Mouse (Mus musculus): ENCODE data around the gene Pacs2.

Pacs2 gene

DNA sequence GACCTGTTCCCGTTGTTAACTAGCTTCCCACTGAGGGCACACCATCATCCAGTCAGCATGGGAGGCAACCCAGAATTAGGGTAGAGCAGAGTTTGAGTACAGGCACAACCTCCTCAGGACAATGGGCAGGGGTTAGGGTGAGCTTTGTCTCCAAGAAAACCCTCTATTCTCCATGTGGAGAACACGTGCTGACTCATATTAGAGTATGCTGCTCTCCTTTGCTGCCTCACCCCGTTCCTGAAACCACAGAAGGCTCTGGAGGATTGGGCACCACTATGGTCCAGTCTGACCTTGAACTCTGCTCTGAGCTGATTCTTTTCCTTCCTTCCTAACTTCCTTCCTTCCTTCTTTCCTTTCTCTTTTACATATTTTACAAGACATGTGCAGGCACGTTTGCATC, 24.1 kb downstream of the Pacs2 start:
- no peak for DNase-seq (ENCODE audit: low read depth in 1 of 2, low spot score in 2 of 2)

DNA sequence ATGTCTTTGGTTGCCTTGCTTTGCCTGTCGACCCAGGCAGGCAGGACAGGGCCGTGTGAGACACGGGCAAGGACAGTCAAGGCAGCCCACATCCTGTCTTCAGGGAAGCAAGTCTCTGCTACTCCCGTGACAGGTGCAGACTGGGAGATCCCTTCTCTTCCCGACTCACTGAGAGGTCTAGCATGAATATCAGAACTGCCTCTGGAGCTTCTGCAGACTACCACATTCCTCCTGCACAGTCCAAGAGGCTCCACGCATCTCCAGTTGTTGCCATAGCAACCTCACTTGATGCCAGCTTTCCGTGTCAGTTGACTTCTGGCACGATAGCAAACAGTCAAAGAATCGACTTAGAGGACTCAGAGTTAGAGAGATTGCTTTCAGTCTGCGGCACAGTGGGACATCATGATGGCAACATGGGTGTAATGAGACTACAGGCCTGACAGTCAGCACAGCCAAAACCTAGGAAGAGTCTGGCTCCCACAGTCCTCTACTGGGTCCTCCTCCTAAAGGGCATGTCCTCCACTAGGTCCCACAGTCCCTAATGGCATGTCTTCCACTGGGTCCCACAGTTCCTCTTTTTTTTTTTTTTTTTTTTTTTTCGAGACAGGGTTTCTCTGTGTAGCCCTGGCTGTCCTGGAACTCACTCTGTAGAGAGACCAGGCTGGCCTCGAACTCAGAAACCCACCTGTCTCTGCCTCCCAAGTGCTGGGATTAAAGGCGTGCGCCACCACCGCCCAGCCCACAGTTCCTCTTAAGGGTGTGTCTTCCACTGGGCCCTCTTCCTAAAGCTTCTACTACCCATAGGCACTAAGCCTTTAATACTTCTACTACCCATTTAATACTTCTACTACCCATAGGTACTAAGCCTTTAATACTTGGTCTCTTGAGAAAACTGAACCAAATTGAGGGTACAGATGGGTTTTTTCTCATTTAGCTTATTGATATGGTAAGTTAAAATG, 27.5 kb downstream of the Pacs2 start:
- DNase-seq (ENCODE audit: low read depth in 1 of 2, low spot score in 2 of 2) = no peak

DNA sequence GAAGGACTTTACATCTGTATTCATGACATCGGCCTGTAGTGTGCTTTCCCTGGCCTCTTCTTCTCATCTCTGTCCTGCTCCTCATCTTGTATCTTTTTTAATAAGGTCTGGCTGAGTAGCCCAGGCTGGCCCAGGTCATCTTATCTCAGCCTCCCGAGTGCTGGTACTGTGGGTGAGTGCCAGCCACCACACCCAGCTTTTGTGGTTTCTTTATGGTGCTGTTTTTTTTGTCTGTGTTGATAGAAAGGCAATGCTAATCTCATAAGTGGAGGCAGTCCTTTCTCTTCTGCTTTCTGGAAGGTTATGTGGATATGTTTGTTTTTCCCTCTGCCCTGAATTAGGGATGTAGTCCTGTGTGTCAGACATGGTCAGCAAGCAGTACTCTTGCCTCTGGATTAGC, 28.2 kb downstream of the Pacs2 start:
- no peak for DNase-seq (ENCODE audit: low read depth in 1 of 2, low spot score in 2 of 2)

DNA sequence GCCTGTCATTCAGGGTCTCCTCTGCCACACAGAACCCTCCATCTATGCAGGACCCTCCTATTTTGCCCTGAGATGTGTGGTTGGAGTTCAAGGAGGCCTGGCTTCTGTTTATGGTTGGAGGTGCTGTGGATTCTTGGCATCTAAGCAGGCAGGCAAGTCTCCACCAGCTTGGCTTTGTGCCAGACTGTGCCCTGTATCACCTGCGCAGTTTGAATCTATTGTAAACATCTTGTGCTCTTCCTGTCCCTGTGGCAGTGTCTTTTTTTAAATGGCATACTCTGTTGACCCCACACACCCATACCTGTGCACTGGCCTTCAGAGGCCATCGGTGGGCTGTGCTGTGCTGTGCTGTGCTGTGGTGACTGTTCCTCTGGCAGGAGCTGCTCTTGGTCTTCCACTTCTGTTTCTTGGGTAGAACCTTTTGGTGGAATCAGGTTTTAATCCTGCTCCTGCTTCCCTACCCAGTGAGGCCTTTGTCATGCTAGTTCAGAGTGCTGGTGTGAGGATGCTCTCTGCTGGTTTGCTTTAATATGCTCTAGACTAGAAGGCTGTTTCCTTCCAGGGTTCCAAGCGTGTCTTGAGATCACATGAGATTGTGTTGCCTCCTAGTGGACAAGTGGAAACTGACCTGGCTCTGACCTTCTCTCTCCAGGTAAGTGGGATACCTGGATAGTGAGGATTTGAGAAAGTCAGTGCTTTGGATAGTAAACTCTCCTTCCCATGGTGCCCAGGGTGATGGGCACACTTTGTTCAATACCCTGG, 30.8 kb downstream of the Pacs2 start:
- no peak for DNase-seq (ENCODE audit: low read depth in 1 of 2, low spot score in 2 of 2)

DNA sequence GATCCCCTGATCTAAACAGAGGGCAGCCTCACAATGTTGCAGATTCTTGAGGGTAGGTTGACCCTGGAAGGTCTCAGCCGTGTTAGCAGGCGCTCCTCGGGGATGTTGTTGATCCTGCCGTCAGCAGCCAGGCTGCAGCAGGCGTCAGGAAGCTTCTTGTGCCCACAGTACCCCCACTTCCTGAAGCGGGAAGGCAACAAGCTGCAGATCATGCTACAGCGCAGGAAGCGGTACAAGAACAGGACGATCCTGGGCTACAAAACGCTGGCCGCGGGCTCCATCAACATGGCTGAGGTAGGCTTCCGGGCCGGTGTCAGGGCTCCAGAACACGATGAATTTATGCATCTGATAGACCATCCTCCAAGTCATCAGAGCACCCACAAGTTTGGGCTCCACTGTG, 32.6 kb downstream of the Pacs2 start:
- DNase-seq (ENCODE audit: low read depth in 1 of 2, low spot score in 2 of 2) = no peak

DNA sequence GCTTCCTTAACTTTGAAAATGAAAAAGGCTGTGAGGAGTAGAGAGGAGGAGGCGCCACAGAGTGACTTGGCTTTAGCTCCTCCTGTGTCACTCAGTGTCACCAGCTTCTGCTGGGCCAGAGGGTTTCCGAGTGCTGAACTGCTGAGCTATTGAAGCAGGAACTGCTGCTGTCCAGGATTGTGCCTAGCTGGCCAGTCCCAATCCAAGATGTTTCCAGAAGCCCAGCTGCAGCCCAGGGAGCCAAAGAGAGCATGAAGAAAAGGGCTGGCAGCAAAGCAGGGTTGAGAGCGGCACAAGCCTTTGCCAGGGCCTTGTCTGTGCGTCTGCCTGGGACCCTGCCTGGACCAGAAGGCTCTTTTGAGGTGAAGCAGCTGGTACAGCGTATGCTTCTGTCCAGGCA, 33.8 kb downstream of the Pacs2 start:
- no peak for DNase-seq (ENCODE audit: low read depth in 1 of 2, low spot score in 2 of 2)

DNA sequence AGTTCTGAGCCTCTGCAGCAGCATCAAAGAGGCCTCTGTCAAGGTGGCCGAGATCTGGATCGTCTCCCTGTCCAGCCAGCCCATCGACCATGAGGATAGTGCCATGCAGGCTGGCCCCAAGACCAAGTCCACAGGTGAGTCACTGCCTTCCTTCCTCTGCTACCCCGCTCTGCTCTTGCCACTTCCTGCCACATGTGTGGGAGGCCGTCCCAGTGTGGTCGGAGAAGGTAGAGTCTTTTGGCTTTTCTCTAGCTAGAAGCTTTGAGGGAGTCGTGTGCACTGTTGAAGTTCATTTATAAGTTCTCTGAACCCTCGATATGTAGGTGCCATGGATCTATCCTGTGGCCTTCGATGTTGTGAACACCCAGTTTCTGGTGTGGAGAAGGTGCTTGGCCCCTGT, 35.5 kb downstream of the Pacs2 start:
- DNase-seq (ENCODE audit: low read depth in 1 of 2, low spot score in 2 of 2) = no peak

DNA sequence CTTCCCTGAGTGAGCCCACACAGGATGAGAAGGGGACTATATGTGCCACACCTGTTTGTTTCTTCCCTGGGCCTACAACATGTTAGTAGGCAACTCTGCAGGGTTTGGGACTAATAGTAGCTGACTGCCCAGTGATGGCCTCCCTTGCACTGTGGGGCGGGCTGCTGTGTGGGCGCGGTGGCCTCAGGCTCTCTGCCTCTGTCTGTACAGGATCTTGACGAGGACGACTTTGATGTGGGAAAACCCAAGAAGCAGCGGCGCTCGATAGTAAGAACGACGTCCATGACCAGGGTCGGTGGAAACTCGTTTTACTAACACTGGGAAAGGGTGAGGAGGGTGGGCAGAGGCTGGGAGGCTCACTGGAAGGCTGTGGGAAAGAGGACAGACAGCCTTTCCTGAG, 36.4 kb downstream of the Pacs2 start:
- no peak for DNase-seq (ENCODE audit: low read depth in 1 of 2, low spot score in 2 of 2)

DNA sequence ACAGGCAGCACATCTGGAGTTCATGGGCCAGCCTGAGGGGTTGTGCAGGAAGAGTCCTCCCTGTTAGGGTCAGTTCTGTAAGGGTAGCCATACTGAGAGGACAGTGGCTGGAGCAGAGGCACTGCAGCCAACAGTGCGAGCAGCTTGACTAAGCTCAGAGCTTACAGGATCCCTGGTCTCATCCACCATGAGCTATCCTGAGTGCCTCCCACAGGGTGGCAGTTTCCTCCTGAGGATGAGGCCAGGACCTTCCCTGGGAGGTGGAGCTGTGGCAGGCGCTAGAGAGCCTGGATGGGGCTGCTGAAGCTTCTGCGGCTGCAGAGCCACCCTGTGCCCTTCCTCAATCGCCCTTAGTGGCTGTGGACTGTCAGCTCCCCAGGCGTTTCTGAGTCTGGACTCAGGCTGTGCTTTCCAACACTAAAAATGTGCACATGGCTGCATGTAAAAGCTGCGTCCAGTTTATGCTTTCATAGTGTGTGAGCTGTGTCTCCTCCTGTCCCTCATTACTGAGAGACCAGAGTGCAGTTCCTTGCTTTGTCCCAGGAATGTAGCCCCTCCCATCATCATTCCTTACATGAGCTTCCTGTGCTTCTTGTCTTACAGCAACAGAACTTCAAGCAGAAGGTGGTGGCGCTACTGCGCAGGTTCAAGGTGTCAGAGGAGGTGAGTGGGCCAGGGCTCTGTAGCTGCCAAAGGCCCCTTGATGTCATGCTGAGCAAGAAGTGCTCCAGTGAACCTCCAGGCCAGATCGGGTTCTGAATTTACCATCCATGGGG, 37.5 kb downstream of the Pacs2 start:
- DNase-seq (ENCODE audit: low read depth in 1 of 2, low spot score in 2 of 2) = no peak

DNA sequence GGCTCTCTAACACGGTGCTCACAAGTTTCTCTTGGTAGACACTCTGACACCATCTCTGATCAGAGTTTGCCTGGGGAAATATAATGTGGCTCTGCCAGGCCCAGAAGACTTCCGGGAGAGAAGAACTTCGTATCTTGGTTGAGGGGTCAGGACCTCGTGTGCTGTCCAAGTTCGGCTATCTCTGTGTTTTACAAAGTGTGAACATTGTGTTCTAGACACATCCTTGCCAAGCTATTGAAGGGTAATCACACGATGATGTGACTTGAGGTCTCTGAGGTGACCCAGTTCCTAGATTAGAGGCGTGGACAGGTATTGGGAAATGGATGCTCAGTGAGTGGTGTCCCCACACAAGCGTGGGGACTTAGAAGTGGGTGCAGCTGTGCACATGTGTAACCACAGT, 41.8 kb downstream of the Pacs2 start:
- DNase-seq (ENCODE audit: low read depth in 1 of 2, low spot score in 2 of 2) = no peak

DNA sequence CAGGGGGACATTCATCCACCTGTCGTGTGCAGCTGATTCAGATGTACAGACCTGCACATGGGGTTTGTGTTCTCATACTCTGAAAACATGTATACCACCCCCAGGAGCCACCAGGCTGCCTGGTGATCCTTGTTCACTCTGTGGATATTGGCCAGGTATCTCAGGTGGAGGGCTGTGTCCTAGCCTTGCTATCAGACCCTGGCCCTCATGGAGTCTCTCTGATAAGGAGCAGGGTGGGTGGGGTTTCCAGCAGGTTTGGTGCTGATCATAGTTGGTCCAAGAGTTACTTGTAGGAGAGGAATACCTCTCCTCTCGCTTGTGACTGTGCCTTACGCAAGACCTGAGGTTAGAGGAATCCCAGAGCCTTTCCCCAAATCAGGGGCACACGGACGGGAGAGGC, 45.9 kb downstream of the Pacs2 start:
- no peak for DNase-seq (ENCODE audit: low read depth in 1 of 2, low spot score in 2 of 2)

DNA sequence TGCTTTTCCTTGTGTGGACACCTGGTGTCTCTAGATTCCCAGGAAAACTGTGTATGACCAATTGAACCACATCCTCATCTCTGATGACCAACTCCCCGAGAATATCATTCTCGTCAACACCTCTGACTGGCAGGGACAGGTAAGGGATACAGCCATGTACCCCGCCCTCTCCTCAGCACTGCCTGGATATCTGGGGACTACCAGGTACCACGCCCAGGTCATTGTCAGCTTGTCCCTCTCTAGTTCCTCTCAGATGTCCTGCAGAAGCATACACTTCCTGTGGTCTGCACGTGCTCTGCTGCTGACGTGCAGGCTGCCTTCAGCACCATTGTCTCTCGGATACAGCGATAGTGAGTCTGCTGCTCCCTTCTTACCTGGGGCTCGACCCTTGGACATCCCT, 47.3 kb downstream of the Pacs2 start:
- DNase-seq (ENCODE audit: low read depth in 1 of 2, low spot score in 2 of 2) = no peak

DNA sequence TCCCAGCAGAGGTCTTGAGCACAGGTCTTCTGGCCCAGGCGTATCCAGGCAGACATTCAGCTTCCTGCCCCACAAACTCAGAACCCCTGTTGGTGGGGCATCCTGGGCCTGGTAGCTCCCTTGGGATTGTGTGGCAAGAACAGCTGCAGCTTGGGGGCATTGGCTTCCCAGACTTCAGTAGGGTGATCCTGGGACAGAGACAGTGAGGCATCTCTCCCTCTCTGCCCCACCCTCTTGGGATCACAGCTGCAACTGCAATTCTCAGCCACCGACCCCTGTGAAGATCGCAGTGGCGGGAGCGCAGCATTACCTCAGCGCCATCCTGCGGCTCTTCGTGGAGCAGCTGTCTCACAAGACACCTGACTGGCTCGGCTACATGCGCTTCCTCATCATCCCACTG, 47.9 kb downstream of the Pacs2 start:
- no peak for DNase-seq (ENCODE audit: low read depth in 1 of 2, low spot score in 2 of 2)

DNA sequence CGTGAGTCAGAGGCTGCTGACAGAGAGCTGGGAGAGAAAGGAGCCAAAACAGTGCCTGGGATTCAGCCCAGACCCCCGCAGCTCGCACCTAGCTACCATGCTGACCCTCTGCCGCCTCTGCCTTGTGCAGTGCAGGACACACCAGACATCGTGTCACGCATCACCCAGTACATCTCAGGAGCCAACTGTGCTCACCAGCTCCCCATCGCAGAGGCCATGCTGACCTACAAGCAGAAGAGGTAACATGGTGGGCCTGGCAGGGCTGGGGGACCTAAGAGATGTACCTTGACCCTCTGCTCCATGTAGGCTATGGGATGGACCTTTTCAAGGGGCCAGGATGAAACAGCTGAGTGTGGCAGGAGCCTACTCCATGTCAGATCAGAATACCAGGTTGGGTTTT, 49.4 kb downstream of the Pacs2 start:
- no peak for DNase-seq (ENCODE audit: low read depth in 1 of 2, low spot score in 2 of 2)

DNA sequence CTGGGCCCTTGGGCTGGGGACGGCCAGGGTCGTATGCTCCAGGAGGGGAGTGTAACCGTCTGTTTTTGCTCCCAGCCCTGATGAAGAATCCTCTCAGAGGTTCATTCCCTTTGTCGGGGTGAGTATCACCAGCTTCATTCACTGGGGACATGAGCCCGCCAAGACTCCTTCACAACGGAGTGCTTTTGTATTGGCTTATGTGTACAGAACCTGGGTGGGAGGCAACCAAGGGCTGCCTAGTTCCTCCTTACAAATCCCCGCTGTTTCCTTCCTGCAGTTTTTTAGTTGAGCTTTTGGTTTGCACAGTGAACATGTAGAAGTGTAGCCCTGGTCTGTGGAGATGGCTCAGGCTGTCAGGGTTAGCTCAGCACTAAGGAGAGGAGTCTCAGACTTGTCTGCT, 53.7 kb downstream of the Pacs2 start:
- no peak for DNase-seq (ENCODE audit: low read depth in 1 of 2, low spot score in 2 of 2)

DNA sequence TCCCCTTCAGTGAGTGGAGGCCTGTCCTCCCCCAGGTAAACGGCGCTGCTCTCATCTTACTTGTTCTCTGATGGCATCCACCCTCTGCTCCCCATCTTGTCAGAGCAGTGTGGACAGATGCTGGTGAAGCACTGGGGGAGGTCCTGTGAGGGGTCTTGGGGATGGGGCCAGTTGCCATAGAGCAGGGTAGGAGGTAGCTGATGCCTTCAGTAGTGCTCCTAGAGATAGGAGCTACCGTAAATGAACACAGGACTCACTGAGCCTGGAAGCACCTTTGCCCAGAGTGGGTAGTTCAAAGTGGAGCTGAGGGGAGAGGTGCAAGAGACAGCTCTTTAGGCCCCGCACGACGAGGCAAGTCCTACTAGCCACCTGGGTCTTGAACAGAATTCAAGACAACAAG, 55.1 kb downstream of the Pacs2 start:
- DNase-seq (ENCODE audit: low read depth in 1 of 2, low spot score in 2 of 2) = no peak

DNA sequence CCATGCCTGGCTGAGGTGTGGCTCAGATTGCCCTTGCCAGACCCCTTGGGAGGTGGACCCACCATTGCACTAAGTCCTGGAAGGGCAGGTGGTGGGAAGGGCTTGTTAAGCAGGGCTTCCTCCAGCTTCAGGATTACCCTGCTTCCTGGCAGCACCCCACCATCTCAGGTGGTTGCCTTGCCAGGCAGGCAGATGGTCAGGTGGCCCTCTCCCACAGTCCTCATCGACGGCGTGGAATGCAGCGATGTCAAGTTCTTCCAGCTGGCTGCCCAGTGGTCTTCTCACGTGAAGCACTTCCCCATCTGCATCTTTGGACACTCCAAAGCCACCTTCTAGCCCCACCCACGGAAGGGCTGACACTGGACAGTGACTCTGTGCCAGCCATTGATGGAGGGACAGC, 57.0 kb downstream of the Pacs2 start:
- DNase-seq (ENCODE audit: low read depth in 1 of 2, low spot score in 2 of 2) = no peak

DNA sequence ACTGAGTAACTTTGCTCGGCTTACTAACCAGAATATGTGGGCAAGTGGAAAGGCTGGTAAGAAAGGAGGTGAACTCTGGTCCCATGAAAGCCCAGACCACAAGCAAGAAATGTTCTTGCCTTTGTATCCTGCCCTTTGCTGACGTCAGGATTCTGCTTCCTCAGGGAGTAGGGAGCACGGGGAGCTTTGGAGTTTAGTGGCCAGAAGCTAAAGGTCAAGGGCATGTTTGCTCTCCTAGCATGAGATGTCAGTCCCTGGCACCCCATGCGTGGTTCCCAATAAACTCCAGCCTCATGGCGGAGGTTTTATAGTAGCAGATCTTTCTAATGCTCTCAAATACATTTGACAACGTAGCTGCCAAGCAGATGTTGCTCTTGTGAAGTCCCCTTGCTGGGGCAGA, 57.5 kb downstream of the Pacs2 start:
- DNase-seq (ENCODE audit: low read depth in 1 of 2, low spot score in 2 of 2) = no peak

DNA sequence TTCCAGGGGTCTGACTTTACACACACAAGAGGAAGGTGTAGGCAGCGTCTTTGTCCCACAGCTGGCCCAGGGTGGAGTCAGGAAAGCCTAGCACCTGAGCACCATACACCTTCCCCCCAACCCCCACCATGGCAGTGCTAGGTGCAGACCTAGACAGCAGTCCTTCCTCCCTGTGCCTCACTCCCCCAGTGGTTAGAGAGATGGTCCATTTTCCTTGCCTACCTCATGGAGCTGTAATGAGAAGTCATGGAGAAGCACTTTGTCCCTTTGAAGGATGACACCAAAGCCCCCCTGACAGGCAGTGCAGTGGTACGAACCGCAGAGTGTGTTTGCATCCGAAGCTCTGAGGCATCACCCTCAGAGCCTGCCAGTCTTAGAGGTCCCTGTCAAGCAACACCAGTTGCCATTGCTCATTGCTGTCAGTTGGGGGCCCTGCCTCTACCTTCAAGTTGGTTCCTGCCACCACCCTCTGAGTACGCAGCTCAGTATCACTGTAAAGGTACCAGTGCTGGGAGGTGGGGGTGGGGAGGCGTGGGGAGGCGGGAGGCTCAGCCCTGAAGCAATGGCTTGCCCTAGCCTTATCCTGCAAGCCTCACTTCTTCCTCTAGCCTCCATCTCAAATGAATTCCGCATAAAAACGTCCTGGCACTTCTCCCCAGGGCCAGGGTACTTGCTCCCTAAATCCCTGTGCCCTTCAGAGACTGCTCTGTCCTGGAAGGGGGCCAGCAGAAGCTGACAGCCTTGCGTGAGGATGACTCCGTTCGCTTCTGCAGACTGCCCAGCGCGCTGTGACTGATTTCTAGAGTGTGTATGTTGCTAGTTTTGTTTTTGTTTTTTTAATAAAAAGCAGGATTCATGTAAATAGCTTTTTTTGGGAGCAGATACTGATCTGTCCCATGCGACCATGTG, 59.4 kb downstream of the Pacs2 start:
- no peak for DNase-seq (ENCODE audit: low read depth in 1 of 2, low spot score in 2 of 2)

DNA sequence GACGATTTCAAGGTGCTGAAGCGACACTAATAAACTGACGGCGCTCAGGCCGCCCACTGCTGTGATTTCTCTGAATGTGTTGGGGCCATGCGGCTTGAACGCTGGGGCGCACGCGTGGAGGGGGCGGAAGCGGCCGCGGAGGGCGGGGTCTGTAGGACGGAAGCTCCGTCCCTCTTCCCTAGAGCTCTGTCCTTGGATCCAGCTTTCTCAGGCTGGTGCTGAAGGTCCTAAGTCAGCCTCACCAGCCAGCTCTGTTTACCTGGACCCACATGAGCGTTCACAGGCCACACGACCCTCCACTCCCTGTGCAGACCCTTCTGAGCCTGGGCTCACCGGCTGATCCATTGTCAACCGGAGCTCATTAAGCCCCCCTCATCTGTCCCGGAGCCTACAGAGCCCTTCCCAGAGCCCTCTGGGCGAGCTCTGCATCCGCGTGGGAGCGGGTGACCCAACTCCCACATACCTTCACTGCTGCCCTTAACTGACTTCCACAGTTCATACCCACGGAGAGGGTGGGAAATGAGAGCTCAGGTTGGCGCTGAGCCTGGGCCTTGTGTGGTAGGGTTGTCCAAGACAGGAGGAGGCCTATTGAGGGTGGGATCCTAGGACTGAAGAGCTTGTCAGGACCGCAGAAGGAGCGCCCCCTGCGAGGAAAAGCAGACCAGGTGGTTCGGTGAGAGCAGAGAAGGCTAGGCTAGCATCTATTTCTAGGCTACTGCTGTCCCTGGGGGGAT, 60.2 kb downstream of the Pacs2 start, which contains the start of gene Tex22:
Gene Tex22, plus strand, starts transcription at position 174 of the 734 bp plus-strand sequence.
- peak in 1 of 2 experiments; percentile 42 for DNase-seq (ENCODE audit: low read depth in 1 of 2, low spot score in 2 of 2)
